Mouse (Mus musculus): ENCODE results near the gene Scin. TPM values are rescaled to one million over a fixed set of nuclear protein-coding genes. Genes with fewer than 3 reads are reported as not detected.

Scin gene
- total RNA-seq, 2 experiments from 2014 or later: 0.76 to 0.97 TPM

- no peak for DNase-seq
- intact Hi-C loops (cut with DNase I): loop anchor here (5.0 kb wide), 1 partner anchor 369 kb away; no protein-coding TSS in a partner anchor
Observed at GRCm38 (mm10) chr12:40036666-40037065, 97.4 kb downstream of the Scin start.

GRCm38 (mm10) chr12:40035506-40035905 lies 98.5 kb downstream of the Scin start:
- intact Hi-C loops (cut with DNase I): loop anchor here (5.0 kb wide), 1 partner anchor 368 kb away; no protein-coding TSS in a partner anchor
- DNase-seq: no peak

- intact Hi-C loops (cut with DNase I): no loop called here
- DNase-seq: no peak
Observed at GRCm38 (mm10) chr12:40029201-40029600, 104.8 kb downstream of the Scin start.

- intact Hi-C loops (cut with DNase I): no loop called here
- DNase-seq: no peak
Observed at GRCm38 (mm10) chr12:40027846-40028245, 106.2 kb downstream of the Scin start.

- no peak for DNase-seq
- intact Hi-C loops (cut with DNase I): no loop called here
Observed at GRCm38 (mm10) chr12:40027444-40027843, 106.6 kb downstream of the Scin start.

GRCm38 (mm10) chr12:40023918-40024317 lies 110.1 kb downstream of the Scin start:
- intact Hi-C loops (cut with DNase I): no loop called here
- DNase-seq: no peak

- intact Hi-C loops (cut with DNase I): no loop called here
- DNase-seq: no peak
Observed at GRCm38 (mm10) chr12:40023014-40023642, 110.9 kb downstream of the Scin start.

GRCm38 (mm10) chr12:40022344-40022743 lies 111.7 kb downstream of the Scin start:
- intact Hi-C loops (cut with DNase I): no loop called here
- no peak for DNase-seq

GRCm38 (mm10) chr12:40017955-40018505 lies 116.0 kb downstream of the Scin start:
- intact Hi-C loops (cut with DNase I): no loop called here

GRCm38 (mm10) chr12:40016648-40017460 lies 117.2 kb downstream of the Scin start:
- intact Hi-C loops (cut with DNase I): no loop called here
- peak; percentile 50 to 65 for DNase-seq

More at GRCm38 (mm10) chr12:40017955-40018505, 116.0 kb downstream of the Scin start:
- DNase-seq: no peak

- DNase-seq: no peak
- intact Hi-C loops (cut with DNase I): no loop called here
Observed at GRCm38 (mm10) chr12:40016068-40016467, 118.0 kb downstream of the Scin start.

- DNase-seq: no peak
- intact Hi-C loops (cut with DNase I): no loop called here
Observed at GRCm38 (mm10) chr12:40009866-40010265, 124.2 kb downstream of the Scin start.

Other genes starting within 250 kb of the Scin start
- gene Arl4a, start 96.2 kb downstream of the Scin start, total RNA-seq (2021): 10 to 100 TPM; 16.1 to 21.1 TPM
- 10 to 100 TPM; 49.2 to 57.7 TPM for gene Lsmem1, start 65.3 kb upstream of the Scin start, total RNA-seq (2021)
- gene Ifrd1, start 114.3 kb upstream of the Scin start, total RNA-seq (2021): 100 to 1,000 TPM in 1 of 2 experiments, 10 to 100 TPM in 1; 91.4 to 119 TPM